Mouse (Mus musculus) lung, adult 18-20 months (tissue): ENCODE results near the gene Maml3.

Experiments
- DNase-seq, 2 experiments: peaks; one replicate each; pipeline ENCODE4 v3.0.0; 2022; ENCODE audit warnings: mixed read lengths in 2 of 2

The Maml3 gene

GRCm38 (mm10) chr3:51649426-51649825 is 455.4 kb downstream of the Maml3 start:
- DNase-seq = peak in 1 of 2 experiments; percentile 21

GRCm38 (mm10) chr3:51648037-51648664 is 456.7 kb downstream of the Maml3 start:
- peak; percentile 78 to 84 for DNase-seq

DNA sequence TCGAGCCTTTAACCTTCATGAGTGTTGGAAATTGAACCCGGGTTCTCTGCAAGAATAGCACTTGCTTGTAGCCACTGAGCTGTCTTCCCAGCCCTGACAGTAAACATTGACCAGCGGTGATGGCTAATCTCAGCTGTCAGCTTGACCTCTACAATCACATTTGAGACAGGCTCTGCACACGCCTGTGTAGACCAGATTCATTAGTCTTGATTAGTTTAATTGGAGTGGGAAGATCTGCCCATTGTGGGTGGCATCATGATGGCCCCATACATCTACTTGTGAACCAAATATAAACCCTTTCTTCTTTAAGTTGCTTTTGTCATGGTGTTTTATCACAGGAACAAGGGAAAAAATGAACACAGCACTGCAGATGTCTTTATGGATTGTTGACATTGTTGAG is 457.5 kb downstream of the Maml3 start:
- DNase-seq = no peak

- DNase-seq = no peak
Observed at GRCm38 (mm10) chr3:51646301-51646700, 458.6 kb downstream of the Maml3 start.

GRCm38 (mm10) chr3:51645484-51645883 is 459.4 kb downstream of the Maml3 start:
- no peak for DNase-seq

DNA sequence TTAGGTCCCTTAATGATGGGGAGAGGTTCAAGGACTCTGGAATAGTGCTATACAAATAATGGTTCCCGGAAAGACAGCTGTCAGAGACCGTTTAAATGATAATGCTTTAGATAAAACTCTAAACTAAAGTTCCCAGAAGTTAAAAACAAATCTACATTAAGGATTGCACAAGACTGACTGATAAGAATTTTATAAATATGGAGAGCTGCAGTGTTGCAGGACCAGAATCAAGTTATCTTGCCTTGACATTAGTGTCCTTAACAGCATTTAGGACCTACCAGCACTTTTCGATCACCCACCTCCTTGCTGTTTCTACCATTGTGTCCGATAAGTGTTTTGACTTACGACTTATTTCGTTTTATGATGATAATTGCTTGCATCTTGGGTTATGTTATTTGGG is 466.6 kb downstream of the Maml3 start:
- no peak for DNase-seq

- DNase-seq = no peak
Observed at GRCm38 (mm10) chr3:51637326-51637725, 467.6 kb downstream of the Maml3 start.

DNA sequence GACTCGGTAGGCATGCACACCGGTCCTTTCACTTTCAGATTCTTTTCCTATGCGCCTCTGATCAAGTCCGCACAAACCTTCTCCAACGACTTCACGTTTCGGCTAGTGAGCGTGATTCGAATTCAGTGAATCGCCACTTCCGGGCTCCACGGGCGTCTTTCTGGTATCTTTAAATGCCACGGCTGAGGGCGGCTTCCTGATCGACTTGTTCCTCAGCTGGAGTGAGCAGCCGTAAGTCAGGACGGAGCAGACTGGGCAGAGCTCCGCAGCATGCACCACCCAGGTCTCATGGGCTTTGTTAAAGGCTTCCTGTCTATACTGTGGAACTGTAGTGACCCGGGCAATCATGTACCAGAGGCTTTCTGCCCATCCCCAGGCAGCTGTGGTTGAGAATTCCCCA is 468.2 kb downstream of the Maml3 start:
- peak; percentile 41 to 47 for DNase-seq

GRCm38 (mm10) chr3:51635960-51636359 is 468.9 kb downstream of the Maml3 start:
- DNase-seq = no peak
